Mouse (Mus musculus): Measurements from ENCODE around the gene Olfr543. TPM values are rescaled to one million over a fixed set of nuclear protein-coding genes. Genes with fewer than 3 reads are reported as not detected.
"Not testable (repeated sequence)": the region's sequence is repeated elsewhere in the genome, so short reads cannot be mapped to it uniquely, and the experiment has no call there.

Gene Olfr543
- total and polyA plus RNA-seq, 3 experiments: 0.12 to 0.61 TPM; not detected in 1

DNA sequence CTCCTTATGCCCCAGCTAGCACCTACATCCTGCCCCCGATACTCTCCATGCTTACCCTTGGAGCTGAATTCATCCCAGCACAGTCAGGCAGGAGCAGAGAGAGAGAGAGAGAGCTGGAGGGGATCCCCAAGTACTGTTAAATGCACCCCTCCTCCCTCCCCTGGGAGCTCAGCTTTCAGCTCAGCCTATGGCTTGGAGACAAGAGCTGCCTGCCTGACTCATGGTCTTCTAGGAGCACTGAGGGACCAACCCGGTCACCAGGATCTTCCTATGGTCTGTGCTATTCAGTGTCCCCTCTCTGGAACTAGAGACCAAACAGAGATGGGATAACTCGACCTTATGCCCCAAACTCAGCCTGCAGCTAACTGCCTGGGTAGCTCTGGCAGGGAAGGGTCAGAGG is 18.0 kb upstream of the Olfr543 start, which contains the start of gene Olfr545:
Gene Olfr545 (minus strand): TSS at position 101 of the 400 bp plus-strand sequence.
- no peaks in the 10 kb centered on the region for H3K9me3 ChIP-seq (replicated peaks; ENCODE audit: insufficient read depth, low read length)
- no peak for DNase-seq (ENCODE audit: low read depth, low spot score)
- no peaks in the 10 kb centered on the region for H3K27me3 ChIP-seq (ENCODE audit: control insufficient read depth in 1 of 2, insufficient read depth in 2 of 2, low read length in 2 of 2)
- no peak within 1 kb of the TSS for H3K4me3 ChIP-seq (ENCODE audit: control insufficient read depth in 1 of 2, insufficient read depth in 1 of 2, low read depth in 2 of 2, low read length in 2 of 2)
- no peak within 1 kb of the TSS for H3K9ac ChIP-seq (ENCODE audit: control insufficient read depth, low read depth, low read length, poor library complexity, severe bottlenecking)
- TF ChIP-seq UBTF (IDR thresholded peaks at IDR 0.05; ENCODE audit: borderline replicate concordance, insufficient read depth, low read depth, low read length) (no peak), ETS1 (IDR thresholded peaks at IDR 0.05; ENCODE audit: low read depth, low read length) (no peak), POLR2AphosphoS2 (IDR thresholded peaks at IDR 0.05; ENCODE audit: low read length) (no peak), JUND (IDR thresholded peaks at IDR 0.05; ENCODE audit: low read depth, low read length) (no peak), GATA1 (IDR thresholded peaks at IDR 0.05; ENCODE audit: low read depth, low read length) (no peak), MEF2A (IDR thresholded peaks at IDR 0.05; ENCODE audit: extremely low read depth, insufficient replicate concordance, low read depth, low read length, poor library complexity, severe bottlenecking) (no peak), TBP (IDR thresholded peaks at IDR 0.05; ENCODE audit: low read depth, low read length) (no peak), TAL1 (IDR thresholded peaks at IDR 0.05; ENCODE audit: low read length) (no peak)
- H3K36me3 ChIP-seq (ENCODE audit: control insufficient read depth in 1 of 2, insufficient read depth in 2 of 2, low read length in 2 of 2): no peaks in the 10 kb centered on the region
- no peaks in the 10 kb centered on the region for H3K79me2 ChIP-seq (ENCODE audit: control insufficient read depth, insufficient read depth, low read length, poor library complexity)
- no peaks in the 10 kb centered on the region for H3K4me1 ChIP-seq (ENCODE audit: control insufficient read depth in 1 of 2, insufficient read depth in 2 of 2, low read length in 2 of 2)
- no peak within 1 kb of the TSS for H3K27ac ChIP-seq (ENCODE audit: control insufficient read depth, low read depth, low read length)

DNA sequence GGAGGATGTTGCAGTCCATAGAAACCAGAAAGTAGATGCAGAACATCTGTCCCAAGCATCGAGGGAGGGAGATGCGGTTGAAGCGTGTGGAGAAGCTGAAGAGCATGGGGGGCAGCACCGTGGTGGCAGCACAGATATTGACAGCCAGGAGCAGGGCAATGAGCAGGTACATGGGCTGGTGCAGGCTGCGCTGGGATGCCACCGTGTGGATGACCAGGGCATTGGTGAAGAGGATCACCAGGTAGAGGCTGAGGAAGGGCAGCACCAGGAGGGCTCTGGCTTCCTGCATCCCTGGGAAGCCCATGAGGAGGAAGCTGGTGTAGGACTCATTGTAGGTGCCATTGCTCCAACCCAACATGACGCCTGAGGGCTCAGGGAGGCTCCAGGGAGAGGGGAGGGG is 12.9 kb upstream of the Olfr543 start:
- not testable (repeated sequence) for H3K9me3 ChIP-seq (replicated peaks; ENCODE audit: insufficient read depth, low read length); H3K79me2 ChIP-seq (ENCODE audit: control insufficient read depth, insufficient read depth, low read length, poor library complexity); H3K4me1 ChIP-seq (ENCODE audit: control insufficient read depth in 1 of 2, insufficient read depth in 2 of 2, low read length in 2 of 2); H3K27me3 ChIP-seq (ENCODE audit: control insufficient read depth in 1 of 2, insufficient read depth in 2 of 2, low read length in 2 of 2); H3K4me3 ChIP-seq (ENCODE audit: control insufficient read depth in 1 of 2, insufficient read depth in 1 of 2, low read depth in 2 of 2, low read length in 2 of 2); H3K9ac ChIP-seq (ENCODE audit: control insufficient read depth, low read depth, low read length, poor library complexity, severe bottlenecking); H3K27ac ChIP-seq (ENCODE audit: control insufficient read depth, low read depth, low read length); DNase-seq (ENCODE audit: low read depth, low spot score); H3K36me3 ChIP-seq (ENCODE audit: control insufficient read depth in 1 of 2, insufficient read depth in 2 of 2, low read length in 2 of 2)

DNA sequence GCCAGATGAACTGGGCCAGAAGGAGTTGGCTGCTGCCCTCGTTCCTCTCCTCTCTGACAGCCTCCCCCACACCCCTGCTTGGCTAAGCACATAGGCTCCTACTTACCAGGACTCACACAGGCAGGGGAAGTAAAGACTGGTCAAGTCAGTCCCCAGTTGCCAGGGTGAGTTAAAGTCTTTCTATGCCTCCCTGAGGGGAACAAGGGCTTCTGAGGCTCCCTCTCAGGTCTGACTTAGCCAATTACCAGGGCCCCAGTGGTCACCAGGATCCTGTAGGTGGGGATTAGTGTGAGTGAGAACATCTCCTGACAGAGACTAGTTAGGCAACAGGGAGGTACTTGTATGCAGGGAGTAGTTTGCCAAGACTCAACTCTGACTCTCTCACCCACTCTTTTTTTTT is 6.7 kb upstream of the Olfr543 start, which contains the start of gene Olfr544:
Gene Olfr544 (minus strand): TSS at position 153 of the 400 bp plus-strand sequence.
- no peaks in the 10 kb centered on the region for H3K27me3 ChIP-seq (ENCODE audit: control insufficient read depth in 1 of 2, insufficient read depth in 2 of 2, low read length in 2 of 2)
- no peaks in the 10 kb centered on the region for H3K9me3 ChIP-seq (replicated peaks; ENCODE audit: insufficient read depth, low read length)
- H3K36me3 ChIP-seq (ENCODE audit: control insufficient read depth in 1 of 2, insufficient read depth in 2 of 2, low read length in 2 of 2): peaks cover 0 to 20% of the 10 kb centered on the region in 2 experiments; a peak in 2 of 4 replicates
- TF ChIP-seq CTCF (IDR thresholded peaks at IDR 0.05 in 2 of 3, conservative IDR thresholded peaks at IDR 0.05 in 1 of 3; ENCODE audit: control insufficient read depth in 1 of 3, insufficient read depth in 1 of 3, low read depth in 2 of 3, low read length in 3 of 3, poor library complexity in 1 of 3, severe bottlenecking in 1 of 3) (no peak), POLR2AphosphoS2 (IDR thresholded peaks at IDR 0.05; ENCODE audit: low read length) (no peak), MYC (IDR thresholded peaks at IDR 0.05; ENCODE audit: low read depth, low read length) (no peak), GABPA (IDR thresholded peaks at IDR 0.05; ENCODE audit: low read depth, low read length) (no peak), POLR2A (IDR thresholded peaks at IDR 0.05; ENCODE audit: control insufficient read depth in 1 of 2, insufficient read depth in 1 of 2, low read depth in 1 of 2, low read length in 2 of 2, poor library complexity in 1 of 2) (no peak), ZKSCAN1 (IDR thresholded peaks at IDR 0.05; ENCODE audit: low read depth, low read length) (no peak), USF2 (IDR thresholded peaks at IDR 0.05; ENCODE audit: borderline replicate concordance in 1 of 2, insufficient read depth in 1 of 2, low read depth in 1 of 2, low read length in 2 of 2) (no peak), MAFK (IDR thresholded peaks at IDR 0.05; ENCODE audit: borderline replicate concordance, low read depth, low read length) (no peak), RAD21 (IDR thresholded peaks at IDR 0.05; ENCODE audit: low read depth, low read length) (no peak), GATA1 (IDR thresholded peaks at IDR 0.05; ENCODE audit: low read depth, low read length) (no peak)
- H3K27ac ChIP-seq (ENCODE audit: control insufficient read depth, low read depth, low read length): no peak within 1 kb of the TSS
- DNase-seq (ENCODE audit: low read depth, low spot score): no peak
- no peak within 1 kb of the TSS for H3K9ac ChIP-seq (ENCODE audit: control insufficient read depth, low read depth, low read length, poor library complexity, severe bottlenecking)
- H3K4me3 ChIP-seq (ENCODE audit: control insufficient read depth in 1 of 2, insufficient read depth in 1 of 2, low read depth in 2 of 2, low read length in 2 of 2): no peak within 1 kb of the TSS
- peaks cover 6 to 17% of the 10 kb centered on the region in 2 experiments for H3K4me1 ChIP-seq (ENCODE audit: control insufficient read depth in 1 of 2, insufficient read depth in 2 of 2, low read length in 2 of 2)
- no peaks in the 10 kb centered on the region for H3K79me2 ChIP-seq (ENCODE audit: control insufficient read depth, insufficient read depth, low read length, poor library complexity)

Measured in MEL (cell line).